Mouse (Mus musculus) embryo, embryonic 10.5 days (tissue): ENCODE measurements around the gene Mfap3l.
"Not testable (repeated sequence)": the region's sequence is repeated elsewhere in the genome, so short reads cannot be mapped to it uniquely, and the experiment has no call there.

Source experiments
- DNase-seq: peaks from one replicate; pipeline ENCODE4 v3.0.0-alpha.2; 2015; ENCODE audit warnings: low spot score

Mfap3l gene

DNA sequence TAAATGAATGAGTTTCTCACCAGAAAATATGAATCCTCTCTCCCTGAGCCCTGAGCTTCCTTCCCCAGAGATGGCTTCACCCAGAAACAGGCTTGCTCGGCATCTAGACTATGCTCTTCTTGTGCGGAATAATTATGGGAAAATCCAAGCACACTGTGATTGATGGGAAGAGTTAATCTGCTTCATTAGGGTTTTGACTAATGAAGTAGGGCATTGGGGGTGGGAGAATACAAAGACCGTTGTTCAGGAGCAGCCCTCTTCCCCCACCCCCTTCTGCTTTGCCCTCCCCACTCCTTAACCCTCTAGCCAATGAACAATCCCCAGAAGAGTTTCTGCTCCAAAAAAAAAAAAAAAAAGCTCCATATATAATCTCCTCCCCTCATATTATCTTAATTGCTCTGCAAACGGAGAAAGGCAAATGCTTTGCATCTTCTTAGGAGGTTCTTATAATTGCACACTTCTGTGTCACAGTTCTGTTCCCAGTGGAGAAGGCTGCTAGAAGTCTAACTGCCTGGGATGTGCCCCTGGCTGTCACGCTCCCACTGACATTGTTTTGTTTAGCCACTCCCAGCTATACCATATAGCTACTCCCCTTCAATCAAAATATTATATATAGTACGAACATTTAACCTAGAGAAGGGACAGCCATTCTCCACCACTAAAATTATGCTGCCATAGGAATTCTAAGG, 24.9 kb downstream of the Mfap3l start:
- no peak for DNase-seq

DNA sequence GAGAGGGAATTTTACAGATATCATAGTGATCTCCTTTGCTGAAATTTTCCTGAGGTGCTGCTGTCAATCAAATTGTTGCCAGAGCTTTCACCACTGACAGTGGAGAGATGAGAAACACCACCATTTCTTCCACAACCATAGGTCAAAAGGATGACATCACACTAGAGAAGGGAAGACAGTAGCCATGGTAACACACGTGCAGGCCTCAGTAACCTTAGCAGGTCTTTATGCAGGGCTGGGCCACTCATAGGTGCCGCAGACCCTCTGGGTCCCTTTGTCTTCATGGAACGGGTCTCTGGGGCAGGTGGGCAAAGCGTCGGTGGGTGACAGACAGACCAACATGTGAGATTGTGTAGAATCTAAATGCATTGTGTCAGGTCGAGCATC, 25.5 kb downstream of the Mfap3l start:
- DNase-seq, result no peak

DNA sequence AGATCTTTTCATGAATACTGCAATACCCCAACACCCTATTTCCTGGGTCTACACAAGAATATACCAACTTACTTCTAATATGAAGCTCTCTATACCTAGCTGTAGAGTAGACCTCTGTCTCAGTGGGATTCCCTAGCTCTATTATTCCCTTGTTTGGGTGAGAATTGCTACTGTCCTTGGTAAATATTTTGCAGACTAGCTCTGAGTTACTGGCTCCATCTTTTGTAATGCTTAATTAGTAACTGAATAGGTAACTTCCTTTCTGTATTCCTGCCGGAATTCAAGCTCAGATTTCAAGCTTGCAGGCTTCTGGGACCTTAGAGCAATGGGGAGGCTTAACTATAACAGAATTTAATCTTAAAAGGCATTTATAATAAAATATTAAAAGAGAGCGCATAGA, 26.1 kb downstream of the Mfap3l start:
- DNase-seq, result not testable (repeated sequence)

DNA sequence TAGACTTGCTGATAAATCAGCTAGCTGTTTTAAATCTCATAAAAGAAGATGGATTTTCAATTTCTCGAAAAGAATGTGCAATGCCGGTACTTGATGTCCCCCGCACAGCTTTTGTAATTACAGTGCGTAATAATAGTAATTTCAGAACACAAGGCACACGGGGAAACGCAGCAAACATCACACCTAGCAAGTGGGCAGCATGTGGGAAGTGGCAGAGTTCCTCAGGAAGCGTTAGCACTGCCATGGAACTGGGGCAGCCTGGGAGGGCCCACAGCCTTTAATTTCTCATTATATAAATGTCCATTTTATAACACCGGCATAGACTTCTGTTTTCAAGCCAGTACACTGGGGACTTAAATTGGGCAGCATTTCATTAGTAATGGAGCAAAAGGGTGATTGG, 27.1 kb downstream of the Mfap3l start:
- no peak for DNase-seq

DNA sequence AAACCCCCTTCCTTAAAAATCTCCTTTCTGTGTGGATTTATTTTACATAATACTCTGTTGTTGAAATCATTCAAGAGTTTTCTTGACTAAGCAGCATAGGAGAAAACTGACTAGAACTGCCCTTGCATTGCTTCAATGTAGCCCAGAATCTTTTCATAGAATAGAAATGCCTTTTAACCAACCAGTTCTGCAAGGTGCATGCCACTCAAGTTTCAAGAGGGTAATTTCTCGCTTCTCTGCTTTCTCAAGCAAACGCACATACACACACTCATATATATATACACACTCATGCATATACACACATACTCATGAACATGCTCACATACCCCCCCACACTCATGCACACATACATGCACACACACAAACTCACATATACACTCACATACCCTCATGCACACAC, 28.6 kb downstream of the Mfap3l start:
- no peak for DNase-seq

DNA sequence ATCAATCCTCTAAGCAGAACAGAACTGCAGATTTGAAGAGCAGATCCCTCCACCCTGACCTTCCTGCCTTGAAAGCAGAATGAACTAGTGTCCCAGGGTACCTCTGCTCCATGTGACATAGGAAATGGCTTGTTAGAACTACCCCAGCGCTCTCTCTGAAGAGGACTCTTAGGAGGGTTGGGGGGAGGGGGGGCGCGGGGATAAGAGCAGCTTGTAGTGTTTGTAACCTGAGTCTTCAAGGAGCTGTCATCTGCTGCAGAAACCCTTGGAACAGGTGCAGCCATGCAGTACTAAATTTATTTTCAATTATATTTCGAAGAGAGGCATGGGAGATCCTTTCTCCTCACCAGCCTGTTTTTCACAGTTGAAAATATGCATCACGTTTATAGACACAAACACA, 30.9 kb downstream of the Mfap3l start:
- DNase-seq, result peak; percentile 15

DNA sequence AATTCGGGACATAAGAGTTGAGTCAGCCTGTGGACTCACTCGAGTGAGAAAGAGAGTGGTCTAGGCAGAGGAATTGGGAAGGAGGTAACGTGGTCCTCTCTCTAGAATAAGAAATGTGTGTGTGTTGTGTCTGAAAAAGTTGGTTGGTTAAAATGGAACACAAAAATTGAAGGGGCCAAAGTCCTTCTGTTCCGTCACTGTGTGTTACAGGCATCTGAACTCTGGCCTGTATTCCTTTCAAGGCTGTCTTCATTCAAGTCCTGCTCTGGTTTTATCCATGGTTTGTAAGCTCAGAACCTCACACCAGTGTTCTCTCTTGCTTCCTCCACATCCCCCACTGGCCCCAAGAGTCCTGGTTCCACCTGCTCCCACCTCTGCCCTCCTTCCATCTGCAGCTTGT, 33.2 kb downstream of the Mfap3l start:
- no peak for DNase-seq

DNA sequence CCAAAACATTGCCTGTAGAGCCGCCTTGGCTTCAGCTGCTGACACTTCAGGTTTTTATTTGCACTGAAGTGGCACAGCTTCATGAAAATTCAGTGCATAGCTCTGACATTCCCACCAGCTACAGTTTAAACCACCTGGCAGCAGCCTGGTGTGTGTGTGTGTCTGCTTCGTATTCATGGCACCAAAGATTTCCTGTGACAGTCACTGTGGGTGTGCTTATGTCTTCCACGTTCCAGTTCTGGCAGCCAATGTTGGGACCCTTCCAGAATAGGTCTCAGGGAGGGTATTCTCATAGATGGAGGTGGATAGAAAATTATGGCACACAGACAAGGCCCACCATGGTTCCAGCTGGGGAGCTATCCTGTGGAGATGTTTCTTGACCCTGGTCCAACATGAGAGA, 34.2 kb downstream of the Mfap3l start:
- DNase-seq, result no peak

DNA sequence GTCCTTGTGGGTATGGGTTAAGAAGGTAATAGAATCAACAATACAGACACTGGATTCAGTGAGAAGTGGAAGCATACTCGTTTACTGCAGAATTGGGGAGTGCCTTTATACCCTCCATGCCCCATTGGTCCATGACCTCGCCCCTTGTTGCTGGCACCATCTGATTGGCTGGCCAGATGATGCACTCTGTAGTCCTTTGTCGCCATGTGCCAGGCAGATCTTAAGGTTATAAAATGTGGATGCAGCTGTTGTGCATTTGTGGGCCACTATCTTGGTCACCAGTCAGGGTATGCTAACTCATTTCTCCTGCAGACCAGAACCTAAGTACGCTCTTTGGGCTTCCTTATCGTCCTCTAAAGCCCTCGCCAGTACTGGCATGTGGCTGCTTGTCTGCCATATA, 46.0 kb downstream of the Mfap3l start:
- no peak for DNase-seq

DNA sequence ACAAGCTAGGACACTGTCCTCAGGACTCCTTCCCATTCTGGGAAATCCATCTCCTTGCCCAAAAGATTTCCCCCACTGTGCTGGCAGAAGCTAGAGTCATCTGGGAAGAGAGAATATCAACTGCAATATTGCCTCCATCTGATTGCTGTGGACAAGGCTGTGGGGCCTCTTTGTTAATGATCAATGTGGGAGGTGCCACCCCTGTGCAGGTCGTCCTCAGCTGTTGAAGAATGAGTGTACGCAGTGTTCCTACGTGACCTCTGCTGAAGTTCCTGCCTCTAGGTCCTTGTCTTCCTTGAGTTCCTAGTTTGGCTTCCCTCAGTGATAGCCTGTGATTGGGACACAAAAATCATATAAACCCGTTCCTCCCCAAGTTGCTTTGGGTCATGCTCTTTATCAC, 49.2 kb downstream of the Mfap3l start:
- no peak for DNase-seq

DNA sequence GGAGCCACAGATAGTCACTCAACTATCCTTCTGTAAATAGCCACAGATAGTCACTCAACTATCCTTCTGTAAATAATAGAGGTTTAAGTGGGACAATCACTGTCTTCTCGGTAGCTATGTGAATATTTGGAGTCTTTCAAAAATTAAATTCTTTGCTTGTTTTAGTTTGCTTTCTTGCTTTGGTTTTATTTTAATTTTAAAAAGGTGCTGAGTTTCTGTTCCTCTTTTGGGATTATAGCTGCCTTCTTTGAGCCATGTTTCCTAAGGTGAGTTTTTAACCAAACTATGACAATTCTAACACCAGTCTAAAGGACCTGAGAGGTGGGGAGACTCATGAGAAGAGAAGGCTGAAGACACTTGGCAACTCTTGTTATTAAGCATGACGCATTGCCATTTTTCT, 49.7 kb downstream of the Mfap3l start:
- no peak for DNase-seq

DNA sequence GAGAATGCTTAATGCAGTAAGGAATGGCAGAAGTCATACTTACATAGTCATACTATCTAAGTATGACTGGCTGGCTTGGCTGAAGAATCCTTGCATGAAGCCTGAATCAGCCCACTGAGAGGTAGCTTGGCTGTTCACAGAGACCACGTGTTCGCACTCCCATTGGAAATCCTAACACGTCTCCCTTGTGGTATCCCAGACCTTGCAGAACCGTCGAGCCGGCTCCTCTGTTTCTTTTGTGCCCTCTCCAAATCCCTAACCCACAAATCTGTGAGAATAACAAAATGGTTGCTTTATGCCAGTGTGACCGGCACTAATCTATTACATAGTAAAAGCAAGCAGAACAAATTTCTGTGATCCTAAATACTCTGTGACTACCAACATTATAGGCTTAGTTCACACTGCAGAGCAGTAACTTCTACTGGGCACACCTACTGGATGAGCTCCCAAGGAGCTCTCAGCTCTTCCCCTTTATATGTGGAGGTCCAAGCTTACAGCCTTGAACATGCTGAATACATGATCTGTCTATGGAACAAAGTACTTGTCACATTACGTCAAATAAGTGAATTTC, 79.0 kb downstream of the Mfap3l start:
- no peak for DNase-seq

DNA sequence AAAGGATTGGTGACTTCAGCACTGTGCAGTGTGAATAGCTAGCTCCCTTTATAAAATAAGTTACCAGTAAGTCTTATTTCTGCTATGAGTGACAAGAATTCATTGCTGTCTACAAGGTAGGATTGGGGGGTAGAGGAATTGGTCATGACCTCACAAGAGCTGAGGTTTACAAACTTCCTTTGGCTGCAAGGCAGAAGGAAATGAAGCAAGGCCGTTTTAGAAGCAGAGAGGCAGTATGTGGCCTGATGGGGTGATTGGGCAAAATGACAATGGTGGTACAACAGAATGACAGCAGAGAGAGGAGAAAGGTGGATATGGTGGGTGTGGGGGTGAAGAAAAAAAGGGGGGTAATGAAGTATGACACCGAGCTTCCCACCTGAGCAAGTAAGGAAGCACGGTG, 82.1 kb downstream of the Mfap3l start:
- DNase-seq, result no peak

DNA sequence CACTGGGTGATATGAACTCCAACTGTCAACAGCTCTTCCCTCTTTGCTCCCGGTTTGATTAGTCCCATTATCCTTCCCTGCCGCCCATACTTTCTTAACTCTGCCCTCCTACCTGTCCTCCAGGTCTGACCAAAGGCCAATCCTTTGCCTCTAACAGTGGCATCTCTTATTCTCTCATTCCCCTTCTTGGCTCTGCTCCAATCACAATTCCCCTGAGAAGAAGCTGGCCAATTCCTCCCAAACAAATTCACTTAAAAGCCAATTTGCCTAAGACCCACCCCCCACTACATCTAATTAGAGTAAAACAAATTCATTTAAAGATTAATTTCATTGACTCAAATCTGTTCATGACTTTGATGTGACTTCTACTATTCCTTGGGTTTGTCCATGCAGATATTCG, 86.1 kb downstream of the Mfap3l start:
- DNase-seq, result no peak
